Mouse (Mus musculus) erythroblast, embryonic 14.5 days (primary cell): ENCODE results near the gene Adnp.

Source experiments
- GATA1 ChIP-seq: IDR thresholded peaks from 2 replicates; pipeline ENCODE4 v1.6.1; 2012; ENCODE audit warnings: low read length, inconsistent platforms, mixed read lengths
- TAL1 ChIP-seq: IDR thresholded peaks from 3 replicates; pipeline ENCODE4 v1.6.1; 2012; ENCODE audit warnings: low read length, inconsistent platforms, mixed read lengths

GRCm38 (mm10) chr2:168252639-168253292, 45.9 kb upstream of the Adnp start:
- TF ChIP-seq TAL1 (no peak), GATA1 (no peak)
